Mouse (Mus musculus): ENCODE data around the gene Dnajc7. TPM values are rescaled to one million over a fixed set of nuclear protein-coding genes. Genes with fewer than 3 reads are reported as not detected.
A peak's percentile ranks its signal among the peaks of the same experiment; 100 is the strongest.
"Not testable (repeated sequence)": the region's sequence is repeated elsewhere in the genome, so short reads cannot be mapped to it uniquely, and the experiment has no call there.

The Dnajc7 gene
- total RNA-seq, 2 experiments from 2014 or later = 81.2 to 102 TPM

GRCm38 (mm10) chr11:100550101-100550500 lies 69.9 kb downstream of the Dnajc7 start:
- no peak for ATAC-seq (replicated peaks; ENCODE audit: poor library complexity)

GRCm38 (mm10) chr11:100549466-100549865 lies 70.5 kb downstream of the Dnajc7 start:
- no peak for ATAC-seq (replicated peaks; ENCODE audit: poor library complexity)

GRCm38 (mm10) chr11:100548141-100548540 lies 71.8 kb downstream of the Dnajc7 start:
- no peak for ATAC-seq (replicated peaks; ENCODE audit: poor library complexity)

DNA sequence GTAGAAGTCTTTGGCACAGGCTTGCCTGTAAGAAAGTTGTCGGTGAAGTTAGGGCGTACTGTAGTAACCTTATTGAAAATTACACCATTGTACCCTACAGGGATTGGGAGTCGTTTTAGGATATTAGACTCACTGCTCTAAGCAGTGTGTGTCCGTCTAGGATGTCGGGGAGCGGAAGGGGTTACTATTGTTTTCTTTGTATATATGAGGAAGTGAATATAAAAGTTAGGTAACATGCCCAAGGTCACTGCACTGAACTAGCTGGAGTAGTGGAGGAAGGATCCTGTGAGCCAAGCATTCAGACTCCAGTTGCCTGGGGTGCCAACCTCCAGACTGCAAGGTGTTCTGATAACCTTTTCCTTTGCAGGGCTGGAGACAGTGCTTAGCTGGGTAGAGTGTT lies 73.0 kb downstream of the Dnajc7 start:
- ATAC-seq (replicated peaks; ENCODE audit: poor library complexity) = peak; percentile 40

DNA sequence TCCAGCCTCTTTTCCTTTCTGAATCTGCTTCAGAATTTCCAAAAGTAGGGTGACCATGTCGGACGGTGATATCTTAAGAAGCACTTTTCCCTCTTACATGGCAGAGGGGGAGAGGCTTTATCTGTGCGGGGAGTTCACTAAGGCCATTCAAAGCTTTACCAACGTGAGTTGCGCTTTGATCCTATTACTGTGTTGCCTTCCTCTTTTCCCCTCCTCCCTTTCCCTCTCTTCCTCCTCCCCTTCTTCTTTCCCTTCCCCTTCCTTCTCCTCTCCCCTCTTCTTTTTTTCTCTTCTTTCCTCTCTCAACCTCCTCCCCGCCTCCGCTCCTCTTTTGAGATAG lies 74.3 kb downstream of the Dnajc7 start:
- peak; percentile 21 for ATAC-seq (replicated peaks; ENCODE audit: poor library complexity)

DNA sequence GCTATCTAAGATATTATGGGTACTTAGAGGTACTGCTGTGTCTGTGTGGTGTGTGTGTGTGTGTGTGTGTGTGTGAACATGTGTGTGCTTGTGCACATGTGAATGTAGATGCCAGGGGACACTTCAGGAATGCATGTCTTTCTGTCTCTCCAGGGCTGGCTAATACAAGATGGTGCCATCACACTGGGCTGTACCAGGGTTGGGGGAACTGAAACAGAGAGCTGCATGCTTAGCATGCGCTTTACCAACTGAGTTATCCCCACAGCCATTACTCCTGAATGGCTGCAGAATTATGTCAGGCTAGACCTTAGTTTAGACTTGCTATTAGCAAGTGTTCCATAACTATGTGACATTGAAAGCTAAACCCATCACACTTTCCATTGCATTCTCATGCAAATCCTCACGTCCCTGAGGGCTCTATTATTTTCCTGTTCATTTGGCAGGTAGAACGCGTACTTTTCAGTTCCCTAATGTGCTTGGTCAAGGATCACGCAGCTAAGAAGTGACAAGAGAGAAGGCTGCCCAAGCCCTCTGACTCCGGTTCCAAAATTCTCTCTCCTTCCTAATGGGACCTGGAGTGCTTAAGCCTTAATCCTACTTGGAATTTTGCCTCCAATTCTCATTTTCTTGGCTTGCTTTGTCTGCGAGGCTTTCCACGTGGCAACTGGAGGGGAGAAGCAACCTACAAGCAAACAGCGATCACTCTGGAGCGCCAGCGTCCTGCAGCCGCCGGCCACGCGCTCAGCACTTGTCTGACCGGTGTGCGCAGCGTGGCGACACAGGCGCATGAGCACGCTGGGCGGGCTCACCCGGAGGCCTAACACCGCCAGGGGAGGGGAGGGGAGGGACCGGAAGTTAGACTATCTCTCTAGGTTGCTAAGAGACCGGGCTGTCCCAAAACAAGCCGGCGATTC lies 74.9 kb downstream of the Dnajc7 start, which contains the start of gene Ttc25:
Ttc25 (plus strand) TSS at position 776 of the 914 bp plus-strand sequence.
- ATAC-seq (replicated peaks; ENCODE audit: poor library complexity) = peak; percentile 97

GRCm38 (mm10) chr11:100541577-100541976 lies 78.4 kb downstream of the Dnajc7 start:
- no peak for ATAC-seq (replicated peaks; ENCODE audit: poor library complexity)

- ATAC-seq (replicated peaks; ENCODE audit: poor library complexity) = no peak
Observed at GRCm38 (mm10) chr11:100540966-100541365, 79.0 kb downstream of the Dnajc7 start.

- ATAC-seq (replicated peaks; ENCODE audit: poor library complexity) = no peak
Observed at GRCm38 (mm10) chr11:100536466-100536865, 83.5 kb downstream of the Dnajc7 start.

DNA sequence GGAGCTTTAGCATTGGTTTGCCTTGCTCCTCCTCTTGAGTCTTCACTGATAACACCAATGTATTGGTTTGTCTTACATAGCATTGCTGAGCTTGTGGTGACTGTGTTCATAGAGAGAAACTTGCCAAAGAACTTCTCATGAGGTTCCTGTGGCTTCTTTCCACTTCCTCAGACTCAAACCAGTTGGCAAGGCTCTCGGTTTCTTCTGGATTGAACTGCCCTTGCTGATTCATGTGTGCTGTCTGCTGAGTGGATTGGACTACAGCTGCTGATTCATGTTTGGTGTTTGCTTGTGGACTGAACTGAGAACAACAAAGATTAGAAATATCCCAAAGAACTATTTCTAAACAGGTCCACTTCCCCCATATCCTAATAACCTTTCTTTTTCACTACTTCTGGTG lies 84.0 kb downstream of the Dnajc7 start:
- no peak for ATAC-seq (replicated peaks; ENCODE audit: poor library complexity)

DNA sequence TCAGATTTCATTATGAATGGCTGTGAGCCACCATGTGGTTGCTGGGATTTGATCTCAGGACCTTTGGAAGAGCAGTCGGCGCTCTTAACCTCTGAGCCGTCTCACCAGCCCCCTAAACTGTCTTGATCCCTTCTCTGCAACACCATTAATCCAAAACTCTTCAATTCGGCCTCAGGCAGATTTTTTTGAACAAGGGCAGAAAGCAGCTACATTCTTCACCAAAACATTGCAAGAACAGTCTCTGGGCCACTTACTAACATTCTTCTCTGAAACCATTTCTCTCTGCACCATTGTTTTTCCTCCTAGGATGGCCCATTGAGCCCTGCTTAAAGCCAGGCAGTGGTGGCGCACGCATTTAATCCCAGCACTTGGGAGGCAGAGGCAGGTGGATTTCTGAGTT lies 85.1 kb downstream of the Dnajc7 start:
- ATAC-seq (replicated peaks; ENCODE audit: poor library complexity) = not testable (repeated sequence)

DNA sequence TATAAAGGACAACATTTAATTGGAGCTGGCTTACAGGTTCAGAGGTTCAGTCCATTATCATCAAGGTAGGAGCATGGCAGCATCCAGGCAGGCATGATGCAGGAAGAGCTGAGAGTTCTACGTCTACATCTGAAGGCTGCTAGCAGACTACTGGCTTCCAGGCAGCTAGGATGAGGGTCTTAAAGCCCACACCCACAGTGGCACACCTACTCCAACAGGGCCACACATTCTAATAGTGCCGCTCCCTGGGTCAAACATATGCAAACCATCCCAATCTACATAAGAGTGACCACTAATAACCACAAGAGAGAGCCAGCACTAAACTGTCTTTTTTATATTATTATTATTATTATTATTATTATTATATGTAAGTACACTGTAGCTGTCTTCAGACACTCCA lies 85.6 kb downstream of the Dnajc7 start:
- not testable (repeated sequence) for ATAC-seq (replicated peaks; ENCODE audit: poor library complexity)

DNA sequence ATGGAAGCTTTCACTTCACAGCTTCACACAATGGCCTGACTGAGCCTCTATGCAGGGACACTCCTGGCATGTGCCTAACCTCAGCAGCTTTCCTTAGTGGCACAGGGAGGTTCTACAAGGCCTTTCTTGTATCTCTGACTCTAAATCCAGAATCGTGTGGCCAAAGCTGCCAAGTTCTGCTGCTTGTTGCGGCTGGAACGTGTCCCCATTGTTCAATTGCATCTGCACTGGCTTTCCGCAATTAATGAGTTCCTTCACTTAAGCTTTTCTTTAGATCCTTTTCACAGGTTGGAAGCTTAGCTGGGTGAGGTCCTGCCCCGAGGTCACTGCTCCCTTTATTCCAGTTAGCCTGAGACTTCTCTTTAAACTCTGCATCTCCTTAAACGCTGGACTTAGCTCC lies 86.1 kb downstream of the Dnajc7 start:
- ATAC-seq (replicated peaks; ENCODE audit: poor library complexity) = no peak

Other genes with a start within 250 kb of the Dnajc7 start
- gene Jup, start 222.4 kb downstream of the Dnajc7 start, total RNA-seq (2015) = 1.5 and 4.0 TPM in 2 replicates
- 1.4 and 2.5 TPM in 2 replicates for gene Jup, start 222.4 kb downstream of the Dnajc7 start, total RNA-seq (2017)
- gene P3h4, start 205.3 kb downstream of the Dnajc7 start, total RNA-seq (2015) = 0.05 TPM in 1 of 2 replicates, not detected in the other
- 0.08 TPM in 1 of 2 replicates, not detected in the other for gene P3h4, start 205.3 kb downstream of the Dnajc7 start, total RNA-seq (2017)
- not detected in 2 replicates for gene Fkbp10, start 204.5 kb downstream of the Dnajc7 start, total RNA-seq (2015)
- gene Fkbp10, start 204.5 kb downstream of the Dnajc7 start, total RNA-seq (2017) = not detected in 2 replicates
- 21.4 and 32.9 TPM in 2 replicates for gene Nt5c3b, start 178.4 kb downstream of the Dnajc7 start, total RNA-seq (2015)
- 31.8 and 37.3 TPM in 2 replicates for gene Nt5c3b, start 178.4 kb downstream of the Dnajc7 start, total RNA-seq (2017)
- gene Klhl10, start 178.3 kb downstream of the Dnajc7 start, total RNA-seq (2015) = not detected in 2 replicates
- gene Klhl10, start 178.3 kb downstream of the Dnajc7 start, total RNA-seq (2017) = 0.10 and 0.33 TPM in 2 replicates
- 9.8 and 14.0 TPM in 2 replicates for gene Klhl11, start 147.4 kb downstream of the Dnajc7 start, total RNA-seq (2015)
- 17.2 and 24.1 TPM in 2 replicates for gene Klhl11, start 147.4 kb downstream of the Dnajc7 start, total RNA-seq (2017)
- 80.4 and 81.7 TPM in 2 replicates for gene Acly, start 92.2 kb downstream of the Dnajc7 start, total RNA-seq (2015)
- gene Acly, start 92.2 kb downstream of the Dnajc7 start, total RNA-seq (2017) = 89.1 and 101 TPM in 2 replicates
- gene Ttc25, start 74.6 kb downstream of the Dnajc7 start, total RNA-seq (2015) = 0.05 TPM in 1 of 2 replicates, not detected in the other
- 0.04 and 0.30 TPM in 2 replicates for gene Ttc25, start 74.6 kb downstream of the Dnajc7 start, total RNA-seq (2017)
- gene Cnp, start 45.3 kb downstream of the Dnajc7 start, total RNA-seq (2015) = 6.9 and 8.2 TPM in 2 replicates
- gene Cnp, start 45.3 kb downstream of the Dnajc7 start, total RNA-seq (2017) = 16.2 and 21.7 TPM in 2 replicates
- 17.0 and 22.2 TPM in 2 replicates for gene Nkiras2, start 924 bp downstream of the Dnajc7 start, total RNA-seq (2015)
- 9.9 and 16.6 TPM in 2 replicates for gene Nkiras2, start 924 bp downstream of the Dnajc7 start, total RNA-seq (2017)
- not detected in 2 replicates for gene Zfp385c, start 72.3 kb upstream of the Dnajc7 start, total RNA-seq (2015)
- not detected in 2 replicates for gene Zfp385c, start 72.3 kb upstream of the Dnajc7 start, total RNA-seq (2017)
- gene Dhx58, start 84.1 kb upstream of the Dnajc7 start, total RNA-seq (2015) = 10.4 and 11.1 TPM in 2 replicates
- 11.5 and 13.6 TPM in 2 replicates for gene Dhx58, start 84.1 kb upstream of the Dnajc7 start, total RNA-seq (2017)
- gene Kat2a, start 92.3 kb upstream of the Dnajc7 start, total RNA-seq (2015) = 31.7 and 40.1 TPM in 2 replicates
- 28.9 and 30.4 TPM in 2 replicates for gene Kat2a, start 92.3 kb upstream of the Dnajc7 start, total RNA-seq (2017)
- gene Hspb9, start 93.7 kb upstream of the Dnajc7 start, total RNA-seq (2015) = not detected in 2 replicates
- 0.37 and 0.47 TPM in 2 replicates for gene Hspb9, start 93.7 kb upstream of the Dnajc7 start, total RNA-seq (2017)
- 129 and 135 TPM in 2 replicates for gene Rab5c, start 118.0 kb upstream of the Dnajc7 start, total RNA-seq (2015)
- gene Rab5c, start 118.0 kb upstream of the Dnajc7 start, total RNA-seq (2017) = 101 and 105 TPM in 2 replicates
- 0.24 TPM in 1 of 2 replicates, not detected in the other for gene Kcnh4, start 139.8 kb upstream of the Dnajc7 start, total RNA-seq (2015)
- gene Kcnh4, start 139.8 kb upstream of the Dnajc7 start, total RNA-seq (2017) = not detected in 2 replicates
- not detected in 2 replicates for gene Hcrt, start 142.8 kb upstream of the Dnajc7 start, total RNA-seq (2015)
- gene Hcrt, start 142.8 kb upstream of the Dnajc7 start, total RNA-seq (2017) = not detected in 2 replicates
- 1.8 and 3.1 TPM in 2 replicates for gene Ghdc, start 150.8 kb upstream of the Dnajc7 start, total RNA-seq (2015)
- gene Ghdc, start 150.8 kb upstream of the Dnajc7 start, total RNA-seq (2017) = 1.4 and 1.6 TPM in 2 replicates
- gene Stat5b, start 230.6 kb upstream of the Dnajc7 start, total RNA-seq (2015) = 31.1 and 32.2 TPM in 2 replicates
- 29.4 and 37.2 TPM in 2 replicates for gene Stat5b, start 230.6 kb upstream of the Dnajc7 start, total RNA-seq (2017)
- 25.3 and 31.0 TPM in 2 replicates for gene Stat5a, start 239.2 kb upstream of the Dnajc7 start, total RNA-seq (2015)
- gene Stat5a, start 239.2 kb upstream of the Dnajc7 start, total RNA-seq (2017) = 31.5 and 32.4 TPM in 2 replicates